Mouse (Mus musculus) C2C12 (cell line): ENCODE measurements around the gene Tspan15. TPM values are rescaled to one million over a fixed set of nuclear protein-coding genes. Genes with fewer than 3 reads are reported as not detected.

Experiments used
- H3K27me3 ChIP-seq: one replicate; pipeline ENCODE4 v1.6.1; 2011; ENCODE audit not compliant: control insufficient read depth, insufficient read depth, insufficient read length
- H3K36me3 ChIP-seq: one replicate; pipeline ENCODE4 v1.6.1; 2011; ENCODE audit not compliant: control insufficient read depth, insufficient read depth
- H3K4me3 ChIP-seq: one replicate; pipeline ENCODE4 v1.5.1; 2011; ENCODE audit warnings: mild to moderate bottlenecking, control low read depth; ENCODE audit not compliant: poor library complexity, insufficient read depth, severe bottlenecking
- H3K79me2 ChIP-seq: one replicate; pipeline ENCODE4 v1.6.1; 2011; ENCODE audit not compliant: control insufficient read depth, insufficient read depth
- H3K79me3 ChIP-seq: one replicate; pipeline ENCODE4 v1.6.1; 2011; ENCODE audit warnings: low read depth, control low read depth
- H3ac ChIP-seq: one replicate; pipeline ENCODE3; 2011; ENCODE audit warnings: low read depth; ENCODE audit not compliant: control insufficient read depth, insufficient read length
- CEBPB ChIP-seq: IDR thresholded peaks from one replicate; pipeline ENCODE4 v1.6.1; 2011; ENCODE audit warnings: low read depth, mild to moderate bottlenecking, control low read depth, moderate library complexity
- CTCF ChIP-seq: IDR thresholded peaks from one replicate; pipeline ENCODE4 v1.5.1; 2011; ENCODE audit not compliant: control insufficient read depth, insufficient read depth, insufficient read length
- FOSL1 ChIP-seq: IDR thresholded peaks from one replicate; pipeline ENCODE4 v1.8.0; 2011; ENCODE audit warnings: mild to moderate bottlenecking, low read length; ENCODE audit not compliant: poor library complexity, insufficient read depth, severe bottlenecking
- MAX ChIP-seq: IDR thresholded peaks from one replicate; pipeline ENCODE4 v1.6.1; 2011; ENCODE audit warnings: mild to moderate bottlenecking, control low read depth
- MYOD1 ChIP-seq: IDR thresholded peaks from one replicate; pipeline ENCODE4 v1.6.1; 2011; ENCODE audit warnings: low read depth; ENCODE audit not compliant: control insufficient read depth, insufficient read length
- MYOG ChIP-seq: IDR thresholded peaks from one replicate; pipeline ENCODE4 v1.6.1; 2011; ENCODE audit not compliant: control insufficient read depth, insufficient read length; ENCODE audit errors: extremely low read depth
- USF1 ChIP-seq: IDR thresholded peaks from one replicate; pipeline ENCODE4 v1.6.1; 2011; ENCODE audit warnings: low read depth, mild to moderate bottlenecking, control low read depth, moderate library complexity
- polyA plus RNA-seq: library from polyadenylated mRNA; unstranded; fragments of >200 nt; fragmentation: generic; extraction: Trizol; gene quantifications from one replicate; pipeline ENCODE4 v1.2.1, GENCODE M21; 2012; ENCODE audit warnings: missing spikeins

The Tspan15 gene
- polyA plus RNA-seq, 1 experiment = 5.6 TPM

GRCm38 (mm10) chr10:62217196-62217595 is 13.9 kb downstream of the Tspan15 start:
- TF ChIP-seq CEBPB (no peak), USF1 (no peak), MYOG (no peak)
- H3K4me3 ChIP-seq = no peak overlapping the region
- no peaks in the 10 kb centered on the region for H3K27me3 ChIP-seq
- no peaks in the 10 kb centered on the region for H3K79me3 ChIP-seq
- H3K36me3 ChIP-seq = no peaks in the 10 kb centered on the region
- no peaks in the 10 kb centered on the region for H3K79me2 ChIP-seq
- no peak overlapping the region for H3ac ChIP-seq

- Histone ChIP-seq H3K36me3 (no peaks in the 10 kb centered on the region), H3K27me3 (no peaks in the 10 kb centered on the region), H3ac (no peak overlapping the region), H3K4me3 (no peak overlapping the region), H3K79me2 (no peaks in the 10 kb centered on the region), H3K79me3 (peaks cover under 1% of the 10 kb centered on the region)
- no peak for TF ChIP-seq MYOG
- TF ChIP-seq CTCF = no peak
- TF ChIP-seq FOSL1 = no peak
- TF ChIP-seq USF1 = no peak
- no peak for TF ChIP-seq CEBPB
- TF ChIP-seq MYOD1 = no peak
- no peak for TF ChIP-seq MAX
Observed at GRCm38 (mm10) chr10:62216595-62216994, 14.5 kb downstream of the Tspan15 start.

GRCm38 (mm10) chr10:62215633-62216032 is 15.4 kb downstream of the Tspan15 start:
- no peaks in the 10 kb centered on the region for H3K36me3 ChIP-seq
- no peak overlapping the region for H3ac ChIP-seq

GRCm38 (mm10) chr10:62215169-62215616 is 15.9 kb downstream of the Tspan15 start:
- H3ac ChIP-seq = no peak overlapping the region
- H3K4me3 ChIP-seq = no peak overlapping the region
- peaks cover 1% of the 10 kb centered on the region for H3K79me3 ChIP-seq
- no peaks in the 10 kb centered on the region for H3K79me2 ChIP-seq
- no peak for TF ChIP-seq MYOD1
- TF ChIP-seq CEBPB = no peak
- TF ChIP-seq MYOG = no peak
- TF ChIP-seq FOSL1 = no peak
- TF ChIP-seq MAX = no peak
- no peak for TF ChIP-seq CTCF
- no peak for TF ChIP-seq USF1
- H3K36me3 ChIP-seq = no peaks in the 10 kb centered on the region
- no peaks in the 10 kb centered on the region for H3K27me3 ChIP-seq

More at GRCm38 (mm10) chr10:62215633-62216032, 15.4 kb downstream of the Tspan15 start:
- TF ChIP-seq FOSL1 = no peak
- no peak for TF ChIP-seq CEBPB
- TF ChIP-seq MYOG = no peak
- TF ChIP-seq USF1 = no peak
- TF ChIP-seq CTCF = no peak
- TF ChIP-seq MAX = no peak
- no peak for TF ChIP-seq MYOD1
- H3K79me3 ChIP-seq = peaks cover 1% of the 10 kb centered on the region
- no peak overlapping the region for H3K4me3 ChIP-seq
- no peaks in the 10 kb centered on the region for H3K27me3 ChIP-seq
- H3K79me2 ChIP-seq = no peaks in the 10 kb centered on the region

- TF ChIP-seq MYOG = no peak
- no peak for TF ChIP-seq USF1
- no peak for TF ChIP-seq CEBPB
- peaks cover 1% of the 10 kb centered on the region for H3K79me3 ChIP-seq
- no peaks in the 10 kb centered on the region for H3K36me3 ChIP-seq
- H3K27me3 ChIP-seq = no peaks in the 10 kb centered on the region
- H3ac ChIP-seq = no peak overlapping the region
- no peak overlapping the region for H3K4me3 ChIP-seq
- H3K79me2 ChIP-seq = no peaks in the 10 kb centered on the region
Observed at GRCm38 (mm10) chr10:62211310-62211709, 19.7 kb downstream of the Tspan15 start.

- Histone ChIP-seq H3K4me3 (no peak overlapping the region), H3ac (no peak overlapping the region), H3K79me2 (no peaks in the 10 kb centered on the region), H3K36me3 (no peaks in the 10 kb centered on the region), H3K27me3 (no peaks in the 10 kb centered on the region), H3K79me3 (peaks cover 1% of the 10 kb centered on the region)
- no peak for TF ChIP-seq MYOG
- no peak for TF ChIP-seq MYOD1
- TF ChIP-seq CTCF = no peak
- no peak for TF ChIP-seq FOSL1
- TF ChIP-seq USF1 = no peak
- no peak for TF ChIP-seq CEBPB
- no peak for TF ChIP-seq MAX
Observed at GRCm38 (mm10) chr10:62208241-62208896, 22.7 kb downstream of the Tspan15 start.
